11 mouse cellular contexts compared by ENCODE assay signal in the genomic region with DNA sequence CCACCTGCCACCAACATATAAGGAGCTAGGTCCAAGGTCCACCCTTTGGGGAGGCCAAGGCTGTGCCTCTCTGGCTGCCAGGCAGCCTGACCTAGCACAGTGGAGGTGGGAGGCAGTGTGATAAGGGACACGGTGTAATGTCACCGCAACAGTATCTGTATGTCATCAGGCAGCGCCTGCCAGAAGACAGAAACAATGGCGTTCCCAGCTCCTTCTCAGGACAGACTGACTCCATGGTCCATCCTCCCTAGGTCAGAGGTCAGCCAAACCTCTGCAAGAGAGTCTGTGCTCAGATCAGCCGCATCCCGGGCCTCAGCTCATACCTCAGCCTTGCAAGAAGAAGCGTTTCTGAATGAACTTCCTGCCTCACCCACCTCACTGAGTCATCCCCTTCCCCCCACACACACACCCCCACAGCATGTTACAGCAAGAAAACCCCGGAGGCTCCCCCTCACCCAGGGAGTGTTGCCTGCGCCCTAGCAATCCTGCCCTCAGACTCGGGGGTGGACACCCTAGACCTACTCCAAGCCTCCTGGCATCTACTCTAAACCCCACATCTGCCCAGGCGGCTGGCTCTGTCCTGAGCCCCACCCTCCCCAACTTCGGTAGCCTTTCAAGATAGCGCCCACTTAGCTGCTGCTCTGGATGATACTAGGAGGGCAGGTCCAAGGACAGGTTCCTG. TPM values are rescaled to one million over a fixed set of nuclear protein-coding genes. Genes with fewer than 3 reads are reported as not detected.
DNase-seq lines count a peak whose midpoint lies in the region; ATAC-seq and TF ChIP-seq lines count a peak whose summit lies in the region.
"Had no signal": no experiment of that assay in that cellular context is flagged by ENCODE, and none has a peak within 500 bp of the region (broad histone marks: within the 10 kb centered on the region; RNA-seq: fewer than 3 reads in every experiment).

No protein-coding gene starts in this region.

- peaks cover 24% of the 10 kb centered on the region for H3K27me3 ChIP-seq in hindbrain, embryonic 10.5 days (ENCODE audit: insufficient read depth, poor library complexity, severe bottlenecking)
- H3K27me3 ChIP-seq in hindbrain, embryonic 12.5 days: peaks cover 9% of the 10 kb centered on the region
- 0 out of 2 replicates have a peak, but pooled peaks cover 3% of the 10 kb centered on the region for H3K27me3 ChIP-seq in G1E (ENCODE audit: insufficient read depth, low read length)
- H3K27me3 ChIP-seq in liver, embryonic 15.5 days: no peaks in the 10 kb centered on the region; the same call in 1 of the 2 replicates
- H3K27me3 ChIP-seq: embryonic facial prominence, embryonic 15.5 days; limb, embryonic 13.5 days had no signal

- peaks cover 11% of the 10 kb centered on the region; the same call in 1 of the 2 replicates for H3K9me3 ChIP-seq in hindbrain, embryonic 10.5 days
- H3K9me3 ChIP-seq in hindbrain, embryonic 12.5 days (replicated peaks): peaks cover 5% of the 10 kb centered on the region; the same call in 1 of the 2 replicates
- H3K9me3 ChIP-seq in G1E (replicated peaks): peaks cover 10% of the 10 kb centered on the region
- no peaks in the 10 kb centered on the region; the same call in 1 of the 2 replicates for H3K9me3 ChIP-seq in liver, embryonic 15.5 days (replicated peaks)
- H3K9me3 ChIP-seq: embryonic facial prominence, embryonic 15.5 days had no signal

- no peak for ATAC-seq in hindbrain, embryonic 12.5 days (ENCODE audit: low FRiP score)
- peak; percentile 29; the same call in 1 of the 2 replicates for ATAC-seq in G1E (ENCODE audit: extremely low read depth, insufficient number of reproducible peaks, low FRiP score, poor library complexity, severe bottlenecking)
- ATAC-seq in liver, embryonic 15.5 days (ENCODE audit: insufficient read depth): peak; percentile 79
- ATAC-seq: hindbrain, embryonic 16.5 days had no signal

- DNase-seq in hindbrain, embryonic 10.5 days (ENCODE audit: low spot score): no peak
- DNase-seq in CD4-positive helper T cell, adult 2 months (ENCODE audit: low read depth, low spot score): peak; percentile 67
- DNase-seq in G1E (ENCODE audit: low spot score): peak; percentile 29
- no peak for DNase-seq in layer of hippocampus, adult 9-11 months
- DNase-seq in cerebellum, postnatal 10 days: no peak
- DNase-seq in frontal cortex, postnatal 25 days (ENCODE audit: low spot score in 2 of 2): no peak

- peaks cover 57% of the 10 kb centered on the region for H3K36me3 ChIP-seq in hindbrain, embryonic 10.5 days
- H3K36me3 ChIP-seq in hindbrain, embryonic 12.5 days: no peaks in the 10 kb centered on the region
- peaks cover 9% of the 10 kb centered on the region for H3K36me3 ChIP-seq in G1E (replicated peaks)
- no peaks in the 10 kb centered on the region for H3K36me3 ChIP-seq in liver, embryonic 15.5 days (replicated peaks)
- H3K36me3 ChIP-seq: embryonic facial prominence, embryonic 15.5 days had no signal

- peak overlapping the region; percentile 2; the same call in 1 of the 2 replicates for H3K27ac ChIP-seq in hindbrain, embryonic 10.5 days
- H3K27ac ChIP-seq in hindbrain, embryonic 12.5 days: no peak overlapping the region
- H3K27ac ChIP-seq in liver, embryonic 15.5 days (replicated peaks): peak overlapping the region; percentile 25
- H3K27ac ChIP-seq: embryonic facial prominence, embryonic 15.5 days; limb, embryonic 13.5 days had no signal

- H3K4me1 ChIP-seq in hindbrain, embryonic 10.5 days (replicated peaks): peaks cover 50% of the 10 kb centered on the region
- peaks cover 23% of the 10 kb centered on the region for H3K4me1 ChIP-seq in hindbrain, embryonic 12.5 days
- H3K4me1 ChIP-seq in G1E (ENCODE audit: insufficient read depth, low read depth, low read length): peaks cover 59% of the 10 kb centered on the region
- peaks cover 23% of the 10 kb centered on the region for H3K4me1 ChIP-seq in liver, embryonic 15.5 days (replicated peaks)

- no peak overlapping the region for H3K9ac ChIP-seq in hindbrain, embryonic 12.5 days
- H3K9ac ChIP-seq in liver, embryonic 15.5 days: no peak overlapping the region
- H3K9ac ChIP-seq: embryonic facial prominence, embryonic 15.5 days; limb, embryonic 13.5 days had no signal

- TF ChIP-seq CTCF in G1E (IDR thresholded peaks at IDR 0.05; ENCODE audit: low read depth, low read length): no peak

- H3K4me3 ChIP-seq in hindbrain, embryonic 10.5 days: no peak overlapping the region
- H3K4me3 ChIP-seq in hindbrain, embryonic 12.5 days: no peak overlapping the region
- peak overlapping the region; percentile 31; the same call in 1 of the 2 replicates for H3K4me3 ChIP-seq in G1E (ENCODE audit: low read depth, low read length)
- H3K4me3 ChIP-seq in liver, embryonic 15.5 days (replicated peaks): no peak overlapping the region
- H3K4me3 ChIP-seq: embryonic facial prominence, embryonic 15.5 days; limb, embryonic 13.5 days had no signal

- WGBS in hindbrain, embryonic 10.5 days: 59% methylated on average over 13 of the region's 13 CpGs
- WGBS in hindbrain, embryonic 12.5 days: 66% methylated on average over 13 of the region's 13 CpGs
- WGBS in liver, embryonic 15.5 days (ENCODE audit: insufficient replicate concordance): 16% methylated on average over 13 of the region's 13 CpGs

- H3K4me2 ChIP-seq in hindbrain, embryonic 12.5 days (replicated peaks): no peak overlapping the region
- peak overlapping the region; percentile 34; the same call in 1 of the 2 replicates for H3K4me2 ChIP-seq in liver, embryonic 15.5 days
- H3K4me2 ChIP-seq: embryonic facial prominence, embryonic 15.5 days; limb, embryonic 13.5 days had no signal

RNA-seq across cellular contexts. Expression of a gene that starts 17.6 kb away (rescaled TPM):
- polyA plus RNA-seq in hindbrain, embryonic 10.5 days (2016; fragmentation: Nextera tagmentation; extraction: Ambion mirVana): 3.4 and 3.6 TPM in 2 replicates
- 3.4 and 4.3 TPM in 2 replicates for polyA plus RNA-seq in hindbrain, embryonic 12.5 days (2016; fragmentation: Nextera tagmentation; extraction: Ambion mirVana)
- 4.6 and 4.7 TPM in 2 replicates for total RNA-seq in G1E (2014; fragmentation: Nextera tagmentation)
- 1.3 TPM in 2 replicates for total RNA-seq in G1E (2017)
- polyA plus RNA-seq in G1E (2012): 21.7 and 27.6 TPM in 2 replicates
- 0.01 and 0.08 TPM in 2 replicates for polyA plus RNA-seq in liver, embryonic 15.5 days (2015; fragmentation: Nextera tagmentation; extraction: Ambion mirVana)

RNA-seq across cellular contexts. Expression of a gene that starts 41.5 kb away (rescaled TPM):
- 16.6 and 18.0 TPM in 2 replicates for polyA plus RNA-seq in hindbrain, embryonic 10.5 days (2016; fragmentation: Nextera tagmentation; extraction: Ambion mirVana)
- polyA plus RNA-seq in hindbrain, embryonic 12.5 days (2016; fragmentation: Nextera tagmentation; extraction: Ambion mirVana): 32.5 and 35.2 TPM in 2 replicates
- total RNA-seq in G1E (2014; fragmentation: Nextera tagmentation) (23.2 and 23.6 TPM in 2 replicates), G1E (2017) (55.4 and 56.8 TPM in 2 replicates)
- polyA plus RNA-seq in G1E (2012): 33.4 and 35.2 TPM in 2 replicates
- 6.3 and 7.8 TPM in 2 replicates for polyA plus RNA-seq in liver, embryonic 15.5 days (2015; fragmentation: Nextera tagmentation; extraction: Ambion mirVana)

Comparison
In these comparisons a context has a peak if more than half of its experiments do, and no peak if none do; other contexts are left out.
1. DNase-seq: peak in CD4-positive helper T cell, adult 2 months (single experiment) and G1E (single experiment); none in hindbrain, embryonic 10.5 days (single experiment), layer of hippocampus, adult 9-11 months (single experiment), cerebellum, postnatal 10 days (0 of 2) and frontal cortex, postnatal 25 days (0 of 2).